Mouse (Mus musculus) kidney, adult 2 months (tissue): Measurements from ENCODE around the gene Zic2. TPM values are rescaled to one million over a fixed set of nuclear protein-coding genes. Genes with fewer than 3 reads are reported as not detected.

Source experiments
- DNase-seq: peaks from one replicate; pipeline ENCODE4 v3.0.0; 2021
- H3K27ac ChIP-seq: fragments of 200-500 bp; 2 replicates; pipeline ENCODE4 v1.5.1; 2012; ENCODE audit warnings: low read depth, low read length, control low read depth, inconsistent platforms; ENCODE audit not compliant: insufficient read depth
- H3K27me3 ChIP-seq: fragments of 200-500 bp; replicated peaks from 2 replicates; pipeline ENCODE4 v1.6.1; 2012; ENCODE audit warnings: mild to moderate bottlenecking, moderate library complexity, low read length, inconsistent platforms; ENCODE audit not compliant: control insufficient read depth, insufficient read depth
- H3K36me3 ChIP-seq: fragments of 200-500 bp; 2 replicates; pipeline ENCODE4 v1.6.1; 2012; ENCODE audit warnings: mild to moderate bottlenecking, moderate library complexity, low read length, inconsistent platforms; ENCODE audit not compliant: control insufficient read depth, insufficient read depth
- H3K4me1 ChIP-seq: fragments of 200-500 bp; 2 replicates; pipeline ENCODE4 v1.6.1; 2011; ENCODE audit warnings: low read length; ENCODE audit not compliant: control insufficient read depth, insufficient read depth
- H3K4me3 ChIP-seq: fragments of 200-500 bp; 2 replicates; pipeline ENCODE4 v1.5.1; 2011; ENCODE audit warnings: mild to moderate bottlenecking, low read depth, low read length, control low read depth; ENCODE audit not compliant: insufficient read depth
- CTCF ChIP-seq: fragments of 200-500 bp; conservative IDR thresholded peaks from 2 replicates; pipeline ENCODE4 v1.5.1; 2011; ENCODE audit warnings: low read depth, mild to moderate bottlenecking, control low read depth, low read length, moderate library complexity, mixed read lengths; ENCODE audit not compliant: insufficient read depth, insufficient read length
- POLR2A ChIP-seq: fragments of 200-500 bp; IDR thresholded peaks from one replicate; pipeline ENCODE4 v1.6.1; 2011; ENCODE audit warnings: low read depth, low read length, control low read depth
- WGBS: fragments of 180-500 bp; shearing (Covaris S2); methylation state at CpG from one replicate; pipeline ENCODE4 v1.1.7; 2018; 5-methylcytosine and 5-hydroxymethylcytosine counted together
- polyA plus RNA-seq: library from polyadenylated mRNA; depleted of rRNA; stranded (reverse); fragments of >200 nt; gene quantifications from 2 replicates; pipeline ENCODE4 v1.2.3, GENCODE M21; 2012

Zic2 gene
- polyA plus RNA-seq, 1 experiment: not detected

DNA sequence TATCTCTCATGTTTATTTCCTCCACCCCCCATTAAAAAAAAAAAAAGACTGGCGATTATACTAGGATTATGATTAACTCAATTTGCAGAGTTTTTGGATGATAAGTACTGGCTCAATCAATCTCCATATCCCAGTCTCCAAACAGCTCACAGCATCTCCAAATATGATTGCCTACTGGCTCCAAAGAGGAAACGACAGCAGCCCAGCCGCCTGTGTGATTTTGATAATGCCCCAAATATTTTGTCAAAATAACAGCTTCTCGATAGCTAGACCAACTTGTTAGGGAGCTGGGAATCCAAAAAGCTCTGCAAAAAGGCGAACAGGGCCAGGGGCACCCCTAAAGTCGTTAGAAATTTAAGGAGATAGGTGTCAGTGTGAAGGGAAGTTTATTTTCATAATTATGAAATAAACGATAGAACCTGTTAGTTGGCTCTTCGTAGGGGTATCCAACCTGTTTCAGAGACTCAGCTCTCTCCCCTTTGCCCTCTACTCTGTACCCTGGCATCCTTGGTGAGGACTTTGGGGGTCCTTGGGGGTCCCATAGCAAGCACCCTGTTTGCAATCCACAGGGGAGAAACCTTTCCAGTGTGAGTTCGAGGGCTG, 2.8 kb downstream of the Zic2 start:
- no peak for TF ChIP-seq CTCF
- TF ChIP-seq POLR2A: no peak
- Histone ChIP-seq H3K36me3 (no peaks in the 10 kb centered on the region), H3K27ac (no peak overlapping the region), H3K27me3 (peaks cover 23% of the 10 kb centered on the region), H3K4me3 (no peak overlapping the region), H3K4me1 (no peaks in the 10 kb centered on the region)
- 8% methylated on average over 9 of the region's 9 CpGs for WGBS
- DNase-seq: peak; percentile 10

DNA sequence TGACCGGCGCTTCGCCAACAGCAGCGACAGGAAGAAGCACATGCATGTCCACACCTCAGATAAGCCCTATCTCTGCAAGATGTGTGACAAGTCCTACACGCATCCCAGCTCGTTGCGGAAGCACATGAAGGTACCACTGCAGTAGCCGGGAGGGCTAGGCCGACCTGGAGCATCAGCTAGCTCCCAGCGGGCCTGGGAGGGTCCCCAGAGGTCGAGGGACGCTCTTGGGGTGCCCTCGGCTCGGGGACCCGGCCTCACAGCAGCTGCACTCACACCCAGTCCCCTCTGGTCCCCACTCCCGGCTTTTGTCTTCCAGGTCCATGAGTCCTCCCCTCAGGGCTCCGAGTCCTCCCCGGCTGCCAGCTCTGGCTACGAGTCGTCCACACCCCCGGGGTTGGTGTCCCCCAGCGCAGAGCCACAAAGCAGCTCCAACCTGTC, 3.4 kb downstream of the Zic2 start:
- Histone ChIP-seq H3K27me3 (peaks cover 23% of the 10 kb centered on the region), H3K27ac (no peak overlapping the region), H3K36me3 (no peaks in the 10 kb centered on the region), H3K4me1 (no peaks in the 10 kb centered on the region), H3K4me3 (no peak overlapping the region)
- 3% methylated on average over 22 of the region's 22 CpGs for WGBS
- no peak for DNase-seq
- no peak for TF ChIP-seq POLR2A
- no peak for TF ChIP-seq CTCF

DNA sequence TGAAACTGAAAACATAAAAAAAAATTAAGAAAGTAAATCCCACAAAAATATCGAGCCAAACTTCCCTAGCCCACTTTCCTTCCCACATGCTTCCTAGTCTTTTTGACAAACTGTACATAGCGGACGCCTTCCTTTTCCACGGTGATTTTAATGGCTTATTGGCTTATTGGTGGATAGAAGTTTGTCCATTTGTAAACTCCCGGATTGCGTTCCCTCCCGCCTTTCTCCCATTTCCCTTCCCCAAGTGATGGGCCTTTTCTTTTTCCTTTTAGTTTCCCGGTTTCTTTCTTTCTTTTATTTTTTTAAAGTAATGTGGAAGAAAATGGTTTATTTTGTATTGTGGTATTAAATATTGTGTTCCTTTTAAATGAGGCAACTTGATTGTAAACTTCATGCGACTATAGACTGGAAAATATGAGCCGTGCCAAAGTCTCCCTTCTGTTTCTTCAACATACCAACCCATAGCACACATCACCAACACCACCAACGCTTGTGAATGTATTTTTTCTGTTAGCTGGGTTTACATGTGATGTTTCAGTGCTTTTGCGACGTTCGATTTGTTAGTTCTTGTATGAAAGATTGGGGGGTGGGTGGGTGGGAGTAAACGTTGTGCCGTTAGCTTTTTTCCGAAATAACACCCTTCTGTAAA, 4.3 kb downstream of the Zic2 start:
- no peaks in the 10 kb centered on the region for H3K4me1 ChIP-seq
- WGBS: 25% methylated on average over 17 of the region's 17 CpGs
- TF ChIP-seq CTCF: no peak
- no peak for TF ChIP-seq POLR2A
- peaks cover 23% of the 10 kb centered on the region for H3K27me3 ChIP-seq
- no peak overlapping the region for H3K4me3 ChIP-seq
- no peak overlapping the region for H3K27ac ChIP-seq
- H3K36me3 ChIP-seq: no peaks in the 10 kb centered on the region
- DNase-seq: peak; percentile 11

DNA sequence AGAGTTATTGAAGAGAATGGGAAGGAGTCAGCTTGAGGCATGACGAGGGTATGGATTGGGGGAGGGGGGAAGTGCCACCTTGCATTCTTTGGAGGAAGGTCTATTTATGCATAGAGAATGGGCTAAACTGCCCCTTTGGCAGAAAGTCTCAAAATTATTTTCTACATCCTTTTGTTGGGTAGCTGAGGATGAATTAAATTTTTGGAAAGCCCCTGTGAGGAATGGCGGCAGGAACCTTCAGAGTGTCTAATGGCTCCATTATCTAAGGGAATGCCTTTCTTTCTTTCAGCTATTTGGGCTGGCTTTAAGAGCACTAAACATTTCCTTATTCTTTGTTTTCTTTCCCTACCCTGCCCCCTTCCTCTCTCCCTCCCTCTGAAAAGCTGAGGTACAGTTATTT, 5.1 kb downstream of the Zic2 start:
- WGBS: 6% methylated on average over 2 of the region's 2 CpGs
- H3K27ac ChIP-seq: no peak overlapping the region
- H3K4me3 ChIP-seq: no peak overlapping the region
- H3K4me1 ChIP-seq: no peaks in the 10 kb centered on the region
- no peaks in the 10 kb centered on the region for H3K36me3 ChIP-seq
- no peak for TF ChIP-seq CTCF
- TF ChIP-seq POLR2A: no peak
- H3K27me3 ChIP-seq: peaks cover 17% of the 10 kb centered on the region
- no peak for DNase-seq

DNA sequence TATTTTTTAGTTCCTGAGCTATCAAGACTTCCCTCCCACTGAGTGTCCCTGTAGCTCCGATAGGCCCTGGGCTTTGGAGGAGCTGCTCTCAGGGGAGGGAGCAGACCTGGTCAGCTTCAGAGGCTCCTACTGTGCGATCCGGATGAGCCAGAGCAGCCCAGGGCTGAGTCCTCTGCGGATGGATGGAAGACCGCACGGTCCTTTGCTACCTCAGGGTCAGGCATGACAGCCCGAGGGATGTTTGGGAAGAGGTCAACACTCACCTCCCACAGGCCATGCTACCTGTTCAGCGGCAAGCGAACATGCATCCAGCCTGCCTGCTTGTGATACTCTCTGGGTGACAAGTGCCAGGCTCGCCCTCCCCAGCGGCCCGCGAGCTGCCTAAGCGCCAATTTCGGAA, 5.9 kb downstream of the Zic2 start:
- peaks cover 11% of the 10 kb centered on the region for H3K27me3 ChIP-seq
- H3K27ac ChIP-seq: no peak overlapping the region
- DNase-seq: no peak
- no peaks in the 10 kb centered on the region for H3K36me3 ChIP-seq
- H3K4me3 ChIP-seq: no peak overlapping the region
- WGBS: 10% methylated on average over 15 of the region's 15 CpGs
- no peak for TF ChIP-seq CTCF
- no peak for TF ChIP-seq POLR2A
- H3K4me1 ChIP-seq: no peaks in the 10 kb centered on the region

DNA sequence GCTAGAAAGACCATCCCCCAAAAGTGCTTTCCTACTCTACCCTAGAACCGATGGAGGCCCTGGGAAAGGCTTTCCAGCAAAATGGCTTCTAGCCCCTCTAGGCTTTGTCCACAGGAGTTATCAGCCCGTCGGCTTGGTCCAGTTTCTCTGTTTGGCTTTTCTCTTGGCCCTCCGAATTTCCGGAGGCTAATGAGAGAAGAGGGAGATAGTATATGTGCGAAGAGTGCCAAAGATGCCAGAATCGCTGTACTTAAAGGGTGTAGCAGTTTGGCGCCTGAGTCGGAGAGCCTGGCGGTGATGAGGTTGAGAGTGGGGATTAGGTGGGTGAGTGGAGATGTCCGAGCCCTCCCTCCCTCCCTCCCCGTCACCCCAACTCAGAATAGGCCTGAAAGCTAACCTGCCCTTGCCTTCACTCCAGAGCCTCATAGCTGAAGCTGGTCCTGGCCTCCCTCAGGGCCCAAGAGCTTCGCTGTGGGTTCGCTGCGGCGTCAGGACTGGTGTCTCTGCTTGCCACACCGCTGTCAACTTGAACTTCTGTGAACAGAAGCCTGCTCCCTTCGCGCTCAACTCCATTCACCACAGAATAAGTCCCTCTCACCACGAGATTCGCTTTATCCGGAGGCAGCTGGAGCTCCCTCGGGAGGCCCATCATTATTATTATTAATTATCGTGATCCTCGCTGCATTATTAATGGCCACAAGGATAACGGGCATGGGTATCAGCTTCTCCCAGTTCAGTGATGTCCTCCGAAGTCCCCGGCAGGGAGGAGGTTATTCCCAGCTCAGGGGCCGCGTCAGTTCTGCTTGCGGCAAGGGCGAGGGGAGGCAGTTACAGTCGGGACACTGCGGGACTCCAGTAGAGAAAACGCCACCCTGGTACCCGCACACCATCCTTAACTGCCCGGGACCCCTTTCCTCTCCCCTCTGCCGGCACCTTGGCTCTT, 7.1 kb downstream of the Zic2 start:
- H3K36me3 ChIP-seq: no peaks in the 10 kb centered on the region
- no peak overlapping the region for H3K27ac ChIP-seq
- TF ChIP-seq CTCF: no peak
- no peak for TF ChIP-seq POLR2A
- 7% methylated on average over 38 of the region's 38 CpGs for WGBS
- peaks cover 10% of the 10 kb centered on the region for H3K27me3 ChIP-seq
- DNase-seq: no peak
- no peak overlapping the region for H3K4me3 ChIP-seq
- no peaks in the 10 kb centered on the region for H3K4me1 ChIP-seq

DNA sequence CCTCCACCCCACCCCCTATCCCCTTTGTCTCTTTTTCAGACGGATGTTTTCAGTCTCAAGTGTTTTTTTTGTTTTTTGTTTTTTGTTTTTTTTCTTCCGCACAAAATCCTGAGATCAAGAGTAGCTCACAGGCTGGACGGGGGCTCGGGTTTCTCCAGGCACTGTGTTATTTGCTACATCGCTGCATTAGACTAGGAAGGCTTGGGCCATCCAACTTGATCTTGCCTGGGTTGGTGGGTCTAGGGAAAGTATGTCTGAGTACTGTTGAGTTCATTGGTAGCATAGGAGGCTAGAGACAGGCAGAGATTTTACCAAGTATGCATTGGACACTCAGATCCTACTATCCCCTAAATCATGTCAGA, 7.8 kb downstream of the Zic2 start:
- H3K27ac ChIP-seq: no peak overlapping the region
- H3K4me3 ChIP-seq: no peak overlapping the region
- H3K36me3 ChIP-seq: no peaks in the 10 kb centered on the region
- H3K4me1 ChIP-seq: no peaks in the 10 kb centered on the region
- 12% methylated on average over 5 of the region's 5 CpGs for WGBS
- TF ChIP-seq POLR2A (no peak), CTCF (no peak)
- DNase-seq: no peak
- peaks cover 11% of the 10 kb centered on the region for H3K27me3 ChIP-seq
